Mouse (Mus musculus) spleen, adult 2 months (tissue): ENCODE results near the gene Fbxo39. TPM values are rescaled to one million over a fixed set of nuclear protein-coding genes. Genes with fewer than 3 reads are reported as not detected.

Experiments
- DNase-seq, 2 experiments: peaks; one replicate each; pipeline versions ENCODE4 v3.0.0 to v3.0.0-alpha.2; 2012 to 2021; ENCODE audit warnings: low spot score in 2 of 2, low read depth in 1 of 2
- H3K27ac ChIP-seq: fragments of 200-500 bp; 2 replicates; pipeline ENCODE4 v1.5.1; 2012; ENCODE audit warnings: low read length, inconsistent platforms; ENCODE audit not compliant: insufficient read depth
- H3K27me3 ChIP-seq: fragments of 200-500 bp; 2 replicates; pipeline ENCODE4 v1.6.1; 2012; ENCODE audit warnings: mild to moderate bottlenecking, moderate library complexity, low read length, inconsistent platforms; ENCODE audit not compliant: control insufficient read depth, insufficient read depth
- H3K36me3 ChIP-seq: fragments of 200-500 bp; 2 replicates; pipeline ENCODE4 v1.6.1; 2012; ENCODE audit warnings: mild to moderate bottlenecking, low read length, inconsistent platforms; ENCODE audit not compliant: control insufficient read depth, insufficient read depth
- H3K4me1 ChIP-seq: fragments of 200-500 bp; 2 replicates; pipeline ENCODE4 v1.6.1; 2011; ENCODE audit warnings: inconsistent platforms; ENCODE audit not compliant: control insufficient read depth, insufficient read depth, insufficient read length
- H3K4me3 ChIP-seq: fragments of 200-500 bp; 2 replicates; pipeline ENCODE4 v1.5.1; 2011; ENCODE audit warnings: mild to moderate bottlenecking, inconsistent platforms; ENCODE audit not compliant: insufficient read depth, insufficient read length; ENCODE audit errors: extremely low read depth
- CTCF ChIP-seq: fragments of 200-500 bp; IDR thresholded peaks from 2 replicates; pipeline ENCODE4 v1.5.1; 2011; ENCODE audit warnings: mild to moderate bottlenecking, inconsistent platforms; ENCODE audit not compliant: insufficient read depth, insufficient read length, insufficient replicate concordance; ENCODE audit errors: extremely low read depth
- POLR2A ChIP-seq: fragments of 200-500 bp; IDR thresholded peaks from 2 replicates; pipeline ENCODE4 v1.6.1; 2011; ENCODE audit warnings: low read depth, low read length, inconsistent platforms
- WGBS: fragments of 180-500 bp; shearing (Covaris S2); methylation state at CpG from one replicate; pipeline ENCODE4 v1.1.7; 2018; 5-methylcytosine and 5-hydroxymethylcytosine counted together
- polyA plus RNA-seq: library from polyadenylated mRNA; depleted of rRNA; stranded (reverse); fragments of >200 nt; gene quantifications from 2 replicates; pipeline ENCODE4 v1.2.3, GENCODE M21; 2012

Fbxo39 gene
- polyA plus RNA-seq, 1 experiment, result 0.27 TPM

DNA sequence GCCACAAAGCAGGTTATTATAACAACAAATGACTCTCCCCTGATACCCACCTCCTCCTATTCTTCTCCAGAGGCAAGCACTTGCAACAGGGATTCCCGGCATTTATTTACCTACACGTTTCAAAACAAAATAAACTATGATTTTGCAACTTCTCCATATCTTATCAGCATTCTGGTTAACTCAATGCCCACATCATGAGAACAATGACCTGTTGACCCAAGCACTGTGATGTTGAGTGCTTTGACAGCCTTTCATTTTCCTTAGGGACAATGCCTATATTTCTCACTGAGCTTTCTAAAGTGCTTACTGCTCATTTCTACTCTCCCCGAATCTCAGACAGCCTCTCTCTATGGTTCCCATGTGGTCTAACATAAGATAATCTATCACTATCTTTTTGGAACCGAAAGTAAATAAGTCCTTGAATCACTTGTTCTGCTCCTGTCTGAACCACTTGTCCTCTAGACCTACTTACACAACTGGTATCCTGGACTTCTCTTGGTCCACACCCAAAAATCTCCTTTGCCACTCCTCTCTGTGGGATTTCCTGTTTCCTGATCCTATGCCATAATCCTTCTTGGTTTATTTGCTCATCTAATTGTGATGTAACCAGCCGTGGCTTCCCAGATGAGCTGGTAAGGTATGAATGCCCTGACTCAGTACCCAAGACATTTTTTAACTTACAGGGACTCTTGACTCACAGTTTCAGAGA, 32.9 kb upstream of the Fbxo39 start:
- Histone ChIP-seq H3K27me3 (peaks cover 2% of the 10 kb centered on the region; the same call in 1 of the 2 replicates), H3K4me3 (no peak overlapping the region), H3K4me1 (no peaks in the 10 kb centered on the region), H3K36me3 (no peaks in the 10 kb centered on the region), H3K27ac (no peak overlapping the region)
- TF ChIP-seq POLR2A (no peak), CTCF (no peak)
- DNase-seq, result no peak
- WGBS, result 82% methylated on average over 5 of the region's 5 CpGs

DNA sequence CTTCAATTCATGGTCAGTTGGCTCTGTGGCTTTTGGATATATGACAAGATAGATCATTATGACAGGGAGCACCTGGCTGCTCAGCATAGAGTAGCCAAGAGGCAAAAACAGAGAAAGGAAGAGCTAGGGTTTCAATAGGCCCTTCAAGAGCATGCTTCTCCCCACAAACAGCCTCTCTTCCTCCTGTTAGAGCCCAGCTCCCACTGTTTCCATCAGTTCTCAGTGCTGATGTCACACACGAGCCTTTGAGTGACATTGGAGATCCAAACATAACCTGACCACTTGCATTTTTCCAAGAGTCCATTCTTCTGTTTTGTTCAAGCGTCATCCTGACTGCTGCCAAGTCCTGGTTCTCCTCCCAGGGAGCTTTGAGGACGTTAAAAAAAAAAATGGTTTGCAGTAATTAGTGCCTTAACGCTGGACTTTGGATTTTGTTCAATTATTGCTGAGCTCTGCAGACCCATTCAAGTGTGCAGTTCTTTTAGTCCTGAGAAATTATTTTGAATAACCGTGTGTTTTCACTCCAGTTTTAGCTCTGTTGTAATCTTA, 32.3 kb upstream of the Fbxo39 start:
- WGBS, result 70% methylated on average over 5 of the region's 5 CpGs
- Histone ChIP-seq H3K27ac (no peak overlapping the region), H3K4me3 (no peak overlapping the region), H3K4me1 (no peaks in the 10 kb centered on the region), H3K27me3 (peaks cover 2% of the 10 kb centered on the region; the same call in 1 of the 2 replicates), H3K36me3 (no peaks in the 10 kb centered on the region)
- no peak for TF ChIP-seq POLR2A
- no peak for TF ChIP-seq CTCF
- DNase-seq, result no peak

DNA sequence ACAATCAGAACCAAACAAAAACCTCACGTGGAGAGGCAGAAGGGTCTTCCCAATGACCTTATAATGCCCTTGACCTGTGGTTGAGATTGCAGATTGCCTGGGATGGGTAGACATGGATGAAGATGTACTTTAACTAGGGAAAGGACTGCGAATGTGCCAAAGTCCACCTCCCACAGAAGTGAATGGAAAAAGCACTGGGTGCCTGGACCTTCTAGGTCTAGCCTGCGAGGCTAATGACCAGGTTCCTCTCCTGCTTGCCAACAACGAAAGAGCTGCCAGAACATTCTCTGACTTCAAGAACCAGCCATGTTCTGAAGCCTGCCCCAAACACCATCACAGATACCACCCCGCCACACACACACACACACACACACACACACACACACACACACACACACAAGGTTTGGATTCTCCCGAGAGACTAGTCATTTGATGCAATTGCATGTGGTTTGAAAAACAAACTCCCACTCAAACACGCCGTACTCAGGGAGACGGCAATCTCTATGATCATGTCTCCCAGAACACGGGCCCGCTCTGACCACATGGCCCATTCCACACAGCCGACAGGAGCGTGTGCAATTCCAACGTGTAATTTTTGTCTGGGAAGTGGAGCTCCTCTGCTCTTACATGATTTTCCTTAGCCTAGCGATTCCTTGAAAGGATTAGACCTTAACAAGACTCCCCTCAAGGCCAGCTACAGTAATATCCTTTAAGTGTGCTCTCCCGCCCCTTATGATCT, 30.6 kb upstream of the Fbxo39 start:
- no peak overlapping the region for H3K27ac ChIP-seq
- TF ChIP-seq POLR2A (no peak), CTCF (no peak)
- 93% methylated on average over 16 of the region's 16 CpGs for WGBS

DNA sequence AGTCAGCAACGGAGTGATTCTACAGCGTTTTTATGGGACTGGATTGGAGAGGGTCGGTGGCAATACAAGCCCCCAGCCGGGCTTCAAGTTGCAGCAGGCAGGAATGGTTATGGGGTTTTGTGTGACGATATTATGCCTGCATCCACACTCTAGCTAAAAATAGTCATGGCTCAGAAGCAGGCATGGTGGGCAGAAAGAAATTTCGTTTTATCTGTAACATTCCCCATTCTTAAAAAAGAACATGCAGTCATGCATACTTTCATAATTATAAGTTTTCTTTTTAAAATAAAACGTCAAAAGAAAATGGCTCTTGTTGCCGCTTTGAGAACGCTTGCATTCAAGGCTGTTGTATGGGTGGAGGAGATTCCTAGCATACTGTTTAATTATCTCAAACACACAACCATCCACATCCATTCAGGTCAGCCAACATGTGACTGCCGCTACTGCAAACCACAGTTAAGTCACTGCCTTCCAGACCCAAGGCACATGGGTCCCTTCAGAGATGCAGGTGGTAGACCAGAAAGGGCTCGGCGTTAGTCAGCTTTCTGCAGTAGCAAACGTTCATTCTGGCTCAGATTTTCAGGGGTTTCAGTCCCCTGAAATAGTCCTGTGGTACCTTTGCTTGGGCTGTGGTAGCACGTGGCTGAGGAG, 29.6 kb upstream of the Fbxo39 start:
- no peak overlapping the region for H3K4me3 ChIP-seq
- H3K27ac ChIP-seq, result no peak overlapping the region
- WGBS, result 80% methylated on average over 14 of the region's 14 CpGs
- TF ChIP-seq CTCF, result no peak
- TF ChIP-seq POLR2A, result no peak
- H3K4me1 ChIP-seq, result no peaks in the 10 kb centered on the region
- no peak for DNase-seq
- no peaks in the 10 kb centered on the region for H3K36me3 ChIP-seq
- peaks cover 2% of the 10 kb centered on the region; the same call in 1 of the 2 replicates for H3K27me3 ChIP-seq

More for the DNA sequence above, 30.6 kb upstream of the Fbxo39 start:
- H3K4me3 ChIP-seq, result no peak overlapping the region
- H3K27me3 ChIP-seq, result peaks cover 2% of the 10 kb centered on the region; the same call in 1 of the 2 replicates
- no peaks in the 10 kb centered on the region for H3K4me1 ChIP-seq
- H3K36me3 ChIP-seq, result no peaks in the 10 kb centered on the region
- DNase-seq, result no peak

DNA sequence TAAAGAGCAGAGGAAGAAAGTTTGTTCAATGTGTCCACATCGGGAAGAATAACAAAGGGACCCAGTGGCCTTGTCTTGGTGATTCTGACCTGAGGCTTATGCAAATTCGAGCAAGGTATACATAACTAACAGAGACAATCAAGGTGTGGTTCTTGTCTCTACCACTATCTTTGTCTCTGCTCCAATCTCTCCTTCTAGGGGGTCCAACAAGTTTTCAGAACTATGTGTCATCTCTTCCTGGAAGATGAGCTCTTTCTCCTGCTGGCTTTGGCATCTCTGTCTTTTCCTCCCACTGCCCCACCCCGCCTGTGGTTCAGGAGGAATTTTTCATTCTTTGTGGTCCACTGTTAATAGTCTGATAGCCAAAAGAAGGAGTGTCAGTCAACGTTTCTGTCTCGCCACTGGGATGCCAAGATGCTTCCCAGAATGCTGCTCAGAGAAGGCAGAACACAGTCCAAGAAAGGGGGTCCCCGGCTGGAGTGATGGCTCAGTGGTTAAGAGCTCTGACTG, 28.2 kb upstream of the Fbxo39 start:
- no peak for DNase-seq
- TF ChIP-seq POLR2A (no peak), CTCF (no peak)
- H3K36me3 ChIP-seq, result no peaks in the 10 kb centered on the region
- H3K27me3 ChIP-seq, result peaks cover 2% of the 10 kb centered on the region; the same call in 1 of the 2 replicates
- WGBS, result 73% methylated on average over 6 of the region's 6 CpGs
- H3K4me1 ChIP-seq, result no peaks in the 10 kb centered on the region
- H3K4me3 ChIP-seq, result no peak overlapping the region
- H3K27ac ChIP-seq, result no peak overlapping the region

DNA sequence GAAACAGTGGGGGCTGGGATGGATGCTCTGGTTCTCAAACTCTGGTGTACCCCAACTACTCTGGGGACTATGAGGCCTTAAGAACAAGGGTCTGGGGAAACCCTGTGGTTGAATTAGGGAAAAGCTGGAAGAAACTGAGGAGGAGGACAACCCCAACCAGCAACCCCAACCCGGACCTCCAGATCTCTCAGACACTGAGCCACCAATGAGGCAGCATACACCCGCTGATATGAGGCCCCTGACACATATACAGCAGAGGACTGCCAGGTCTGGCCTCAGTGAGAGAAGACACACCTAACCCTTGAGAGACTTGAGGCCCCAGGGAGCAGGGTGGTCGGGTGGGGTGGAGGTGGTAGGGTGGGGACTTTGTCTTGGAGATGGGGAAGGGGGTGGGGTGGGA, 27.6 kb upstream of the Fbxo39 start:
- Histone ChIP-seq H3K4me1 (no peaks in the 10 kb centered on the region), H3K4me3 (no peak overlapping the region), H3K27me3 (peaks cover 2% of the 10 kb centered on the region; the same call in 1 of the 2 replicates), H3K27ac (no peak overlapping the region), H3K36me3 (no peaks in the 10 kb centered on the region)
- 82% methylated on average over 3 of the region's 3 CpGs for WGBS
- DNase-seq, result no peak
- TF ChIP-seq CTCF (no peak), POLR2A (no peak)
